Mouse (Mus musculus): ENCODE measurements around the gene Vmn1r54.
"Not testable (repeated sequence)": the region's sequence is repeated elsewhere in the genome, so short reads cannot be mapped to it uniquely, and the experiment has no call there.

Vmn1r54 gene

GRCm38 (mm10) chr6:90246000-90246399, at the start of gene Vmn1r54:
TSS of gene Vmn1r54 (plus strand) at chr6:90246300.
- no peak for DNase-seq (ENCODE audit: extremely low spot score, low spot score)

- not testable (repeated sequence) for DNase-seq (ENCODE audit: extremely low spot score, low spot score)
Observed at GRCm38 (mm10) chr6:90202493-90202892, 43.6 kb upstream of the Vmn1r54 start, which contains the start of gene V1ra8. TSS of gene V1ra8 (plus strand) at chr6:90202793.

- no peak for DNase-seq (ENCODE audit: extremely low spot score, low spot score)
Observed at GRCm38 (mm10) chr6:90224338-90224737, 21.8 kb upstream of the Vmn1r54 start, which contains the start of gene Vmn1r53. TSS of gene Vmn1r53 (minus strand) at chr6:90224438.

GRCm38 (mm10) chr6:90232114-90232513, 14.0 kb upstream of the Vmn1r54 start:
- DNase-seq (ENCODE audit: extremely low spot score, low spot score) = not testable (repeated sequence)

- DNase-seq (ENCODE audit: extremely low spot score, low spot score) = no peak
Observed at GRCm38 (mm10) chr6:90232681-90233080, 13.4 kb upstream of the Vmn1r54 start.

- no peak for DNase-seq (ENCODE audit: extremely low spot score, low spot score)
Observed at GRCm38 (mm10) chr6:90244019-90244418, 2.1 kb upstream of the Vmn1r54 start.

GRCm38 (mm10) chr6:90288265-90288664, 42.2 kb downstream of the Vmn1r54 start:
- DNase-seq (ENCODE audit: extremely low spot score, low spot score) = no peak

GRCm38 (mm10) chr6:90300919-90301318, 54.8 kb downstream of the Vmn1r54 start, which contains the start of gene BC048671:
TSS of gene BC048671 (plus strand) at chr6:90301219.
- DNase-seq (ENCODE audit: extremely low spot score, low spot score) = no peak

- no peak for DNase-seq (ENCODE audit: extremely low spot score, low spot score)
Observed at GRCm38 (mm10) chr6:90306315-90306975, 60.3 kb downstream of the Vmn1r54 start.

GRCm38 (mm10) chr6:90308839-90309778, 63.0 kb downstream of the Vmn1r54 start:
- DNase-seq (ENCODE audit: extremely low spot score, low spot score) = no peak

- no peak for DNase-seq (ENCODE audit: extremely low spot score, low spot score)
Observed at GRCm38 (mm10) chr6:90315961-90316360, 69.9 kb downstream of the Vmn1r54 start.

- DNase-seq (ENCODE audit: extremely low spot score, low spot score) = no peak
Observed at GRCm38 (mm10) chr6:90317510-90318258, 71.6 kb downstream of the Vmn1r54 start.

- DNase-seq (ENCODE audit: extremely low spot score, low spot score) = no peak
Observed at GRCm38 (mm10) chr6:90319019-90319418, 72.9 kb downstream of the Vmn1r54 start.

- DNase-seq (ENCODE audit: extremely low spot score, low spot score) = no peak
Observed at GRCm38 (mm10) chr6:90319475-90320191, 73.5 kb downstream of the Vmn1r54 start.

- no peak for DNase-seq (ENCODE audit: extremely low spot score, low spot score)
Observed at GRCm38 (mm10) chr6:90320429-90320828, 74.3 kb downstream of the Vmn1r54 start.

All from neural tube, embryonic 10.5 days (tissue).